Mouse (Mus musculus): ENCODE measurements around the gene Exoc2.

The Exoc2 gene

DNA sequence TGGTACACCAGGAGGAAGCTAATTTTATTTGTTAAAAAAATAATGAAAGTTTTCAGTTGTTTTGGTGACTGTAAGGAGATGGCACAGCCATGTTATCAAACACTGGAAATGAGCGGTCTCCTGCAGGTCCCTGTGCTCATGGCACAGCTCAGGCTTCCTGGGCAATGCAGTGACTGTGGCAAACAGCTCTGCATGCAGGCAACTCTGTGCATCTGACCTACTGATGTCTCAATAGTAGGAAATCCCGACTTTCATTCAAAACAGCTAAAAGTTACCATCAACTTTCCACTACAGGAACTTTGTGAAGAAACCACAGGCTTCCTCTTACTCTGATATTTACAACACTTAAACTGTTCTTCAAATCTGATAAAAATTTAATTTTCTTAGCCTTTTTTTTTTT lies 154.0 kb downstream of the Exoc2 start:
- no peak for DNase-seq (ENCODE audit: low spot score)

DNA sequence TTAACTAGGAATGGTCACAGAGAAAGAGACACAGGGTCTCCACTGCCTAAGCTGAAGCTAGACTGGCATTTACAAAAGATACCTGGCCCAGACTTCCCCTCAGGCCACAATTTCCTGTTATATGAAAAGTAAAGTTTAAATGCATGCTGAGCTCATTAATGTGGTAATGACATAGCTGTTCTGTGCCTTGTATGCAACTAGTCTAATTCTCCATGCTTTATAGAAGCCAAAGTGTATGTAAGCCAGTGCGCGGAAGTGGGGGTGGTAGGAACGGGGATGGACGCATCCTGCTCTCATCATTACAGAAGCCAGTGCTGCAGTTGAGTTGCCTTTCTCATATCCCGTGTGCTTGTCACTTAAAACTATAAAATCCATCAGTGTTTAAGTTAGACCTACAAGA lies 156.5 kb downstream of the Exoc2 start:
- no peak for DNase-seq (ENCODE audit: low spot score)

DNA sequence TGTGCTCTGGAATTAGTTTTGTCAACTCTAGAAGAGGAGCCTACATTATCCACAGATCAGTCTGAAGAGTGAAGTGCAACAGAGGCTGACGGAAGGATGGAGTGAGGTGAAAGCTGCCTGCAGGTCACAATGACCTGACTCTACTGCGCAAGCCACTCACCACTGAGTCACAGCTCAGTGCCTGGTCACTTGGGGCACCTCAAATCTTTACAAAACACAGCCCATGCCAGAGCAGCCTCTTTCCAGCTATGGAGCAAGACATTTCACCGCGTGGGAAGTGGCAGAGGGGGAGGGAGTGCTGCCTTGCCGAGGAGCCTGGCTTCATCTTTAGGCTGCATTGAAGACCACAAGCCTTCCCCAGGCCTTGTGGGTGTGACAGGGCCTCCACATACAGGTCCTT lies 159.6 kb downstream of the Exoc2 start:
- no peak for DNase-seq (ENCODE audit: low spot score)

DNA sequence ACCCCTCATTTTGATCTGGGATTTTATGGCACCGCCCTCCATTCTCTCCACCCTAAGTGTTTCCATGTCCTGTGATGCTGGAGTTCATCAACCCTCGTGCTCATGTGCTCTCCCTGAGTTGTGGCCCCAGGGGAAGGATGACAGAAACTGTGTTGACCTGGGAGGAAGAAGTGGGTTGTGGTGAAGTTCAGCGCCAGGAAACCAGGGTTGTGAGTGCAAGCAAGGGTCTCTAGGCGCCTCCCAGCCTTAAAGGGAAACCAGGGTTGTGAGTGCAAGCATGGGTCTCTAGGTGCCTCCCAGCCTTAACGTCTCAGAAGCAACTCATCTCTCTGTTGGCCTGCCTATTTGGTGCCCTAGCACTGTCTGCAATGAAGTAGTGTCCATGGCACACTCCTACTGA lies 160.4 kb downstream of the Exoc2 start:
- no peak for DNase-seq (ENCODE audit: low spot score)

DNA sequence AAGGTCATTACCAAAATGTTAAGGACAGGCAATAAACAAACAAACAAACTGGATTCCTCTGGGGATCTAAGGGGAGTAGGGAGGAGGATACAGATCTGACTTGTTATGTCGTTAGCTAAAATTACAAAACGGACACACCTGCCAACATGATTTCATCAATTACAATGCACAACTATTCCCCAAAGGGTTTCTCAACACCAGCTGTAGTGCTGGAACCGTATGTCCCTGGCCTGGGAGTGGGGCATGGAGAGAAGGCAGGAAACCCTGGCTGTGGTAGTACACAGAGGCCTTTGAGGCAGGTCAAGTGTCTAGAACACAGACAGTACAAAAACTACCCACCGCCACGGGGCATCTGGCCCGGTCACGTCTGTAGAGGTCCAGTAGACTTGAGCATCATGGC lies 164.7 kb downstream of the Exoc2 start:
- no peak for DNase-seq (ENCODE audit: low spot score)

DNA sequence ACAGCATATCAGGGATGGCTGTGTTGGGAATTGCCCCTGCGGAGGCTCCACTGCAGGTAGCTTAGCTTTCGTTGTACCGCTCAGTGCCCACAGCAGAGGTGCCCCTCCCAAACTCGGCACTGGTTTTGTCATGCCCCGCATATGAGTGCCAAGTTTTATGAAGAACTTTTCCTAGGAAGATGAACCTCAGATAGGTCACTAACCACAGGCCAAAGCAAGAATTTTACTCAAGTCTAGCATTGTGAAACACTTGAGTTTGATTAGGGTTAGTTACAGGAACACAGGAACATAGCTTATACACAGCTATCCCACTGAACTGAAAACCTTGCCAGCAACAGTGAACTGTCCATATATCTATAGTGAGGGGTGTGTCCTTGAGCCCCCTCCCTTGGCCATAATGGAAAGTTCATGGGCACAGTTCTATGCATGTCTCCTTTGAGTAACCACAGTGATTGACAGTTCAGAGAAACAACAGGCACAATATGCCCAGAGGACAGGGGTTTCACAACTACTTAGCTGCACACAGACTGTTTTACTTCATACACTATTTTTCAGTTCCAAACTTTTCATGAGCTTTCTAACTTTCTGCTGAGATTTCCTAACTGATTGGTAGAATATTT lies 171.4 kb downstream of the Exoc2 start:
- DNase-seq (ENCODE audit: low spot score): no peak

DNA sequence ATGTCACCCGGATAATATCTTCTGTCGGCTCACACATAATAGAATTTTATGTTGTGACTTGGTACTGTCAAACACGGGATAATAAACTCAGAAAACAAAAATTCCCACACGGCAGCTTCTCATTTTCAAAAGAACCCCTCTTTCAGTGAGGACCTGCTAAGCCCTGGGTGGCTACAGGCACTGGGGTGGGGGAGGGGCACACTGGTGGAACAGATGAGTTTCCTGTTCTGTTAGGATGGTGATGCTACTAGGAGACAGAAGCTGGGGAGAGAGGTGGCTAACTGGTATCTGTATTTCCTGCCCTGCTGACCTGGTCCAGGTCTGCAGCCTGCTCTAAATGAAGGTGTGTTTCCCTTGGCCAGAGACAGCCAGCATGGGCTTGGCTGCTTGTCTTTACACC lies 172.0 kb downstream of the Exoc2 start:
- DNase-seq (ENCODE audit: low spot score): no peak

DNA sequence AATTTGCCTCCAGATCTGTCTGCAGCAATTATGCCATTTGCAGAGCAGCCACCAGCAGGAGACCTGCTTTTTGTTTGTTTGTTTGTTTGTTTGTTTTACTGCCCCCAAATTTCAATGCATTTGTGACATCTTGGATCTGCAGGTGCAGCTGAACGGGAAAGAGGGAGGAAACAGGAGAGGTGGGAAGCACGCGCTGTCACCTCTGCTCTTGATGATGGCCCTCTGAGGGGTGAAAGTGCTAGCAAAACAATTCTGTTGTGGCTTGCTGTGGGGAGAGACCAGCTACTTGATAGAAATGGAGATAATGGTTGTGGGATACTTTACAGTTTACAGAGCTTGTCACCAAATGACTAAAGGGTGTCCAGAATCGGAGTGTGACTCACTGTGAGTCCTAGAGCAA lies 177.9 kb downstream of the Exoc2 start:
- DNase-seq (ENCODE audit: low spot score): no peak

DNA sequence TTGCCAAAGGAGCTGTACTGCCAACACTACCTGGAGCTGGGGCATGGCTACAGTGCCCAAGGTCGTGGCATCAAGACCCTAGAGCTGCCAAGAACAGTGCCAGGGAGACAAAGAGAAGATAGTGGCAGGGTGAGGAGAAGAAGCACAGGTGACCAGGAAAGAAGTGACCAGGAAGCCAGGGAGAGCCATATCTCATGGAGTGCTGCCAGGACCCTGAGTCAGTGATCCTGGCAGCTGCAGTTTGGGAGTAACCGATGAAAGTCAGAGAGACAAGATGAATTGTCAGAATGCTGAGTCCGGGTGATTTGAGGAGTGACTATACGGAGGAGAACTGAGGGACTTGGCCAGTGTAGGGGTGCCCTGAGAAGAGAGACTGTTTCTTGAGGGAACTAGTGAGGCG lies 180.3 kb downstream of the Exoc2 start:
- DNase-seq (ENCODE audit: low spot score): no peak

DNA sequence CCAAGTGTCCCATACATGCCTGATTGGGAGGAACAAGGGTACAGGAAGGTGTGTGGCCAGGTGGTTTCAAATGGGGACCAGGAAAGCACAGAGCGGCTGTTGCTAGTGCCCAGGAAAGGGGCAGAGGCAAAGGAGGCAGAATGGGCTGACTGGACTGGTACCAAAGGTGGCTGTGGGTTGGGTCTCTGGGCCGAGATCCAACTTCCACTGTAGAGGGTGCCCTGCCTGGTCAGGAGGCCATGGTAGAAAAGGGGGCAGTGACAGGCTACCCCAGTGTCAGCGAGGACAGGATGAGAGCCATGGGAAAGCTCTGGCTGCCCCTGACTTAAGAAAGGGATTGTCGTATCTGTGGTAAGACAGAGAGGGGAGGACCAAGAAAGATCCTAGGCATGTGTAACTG lies 180.7 kb downstream of the Exoc2 start:
- DNase-seq (ENCODE audit: low spot score): no peak

DNA sequence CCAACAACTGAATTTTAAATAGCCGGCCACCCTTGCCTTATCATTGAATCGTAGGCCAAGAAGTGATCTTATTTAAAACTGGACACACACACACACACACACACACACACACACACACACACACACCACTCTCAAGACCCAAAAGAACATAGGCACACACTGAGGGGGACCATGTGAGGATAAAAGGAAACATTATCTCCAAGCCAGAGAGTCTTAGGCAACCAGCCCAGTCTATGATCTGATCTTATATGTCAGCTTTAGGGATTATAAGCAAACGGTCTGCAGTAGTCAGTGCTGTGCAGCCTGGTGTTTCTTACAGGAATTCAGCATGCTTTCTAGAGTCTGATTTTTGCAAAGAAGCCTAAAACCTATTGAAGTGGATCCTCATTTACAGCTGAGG lies 181.2 kb downstream of the Exoc2 start:
- DNase-seq (ENCODE audit: low spot score): no peak

DNA sequence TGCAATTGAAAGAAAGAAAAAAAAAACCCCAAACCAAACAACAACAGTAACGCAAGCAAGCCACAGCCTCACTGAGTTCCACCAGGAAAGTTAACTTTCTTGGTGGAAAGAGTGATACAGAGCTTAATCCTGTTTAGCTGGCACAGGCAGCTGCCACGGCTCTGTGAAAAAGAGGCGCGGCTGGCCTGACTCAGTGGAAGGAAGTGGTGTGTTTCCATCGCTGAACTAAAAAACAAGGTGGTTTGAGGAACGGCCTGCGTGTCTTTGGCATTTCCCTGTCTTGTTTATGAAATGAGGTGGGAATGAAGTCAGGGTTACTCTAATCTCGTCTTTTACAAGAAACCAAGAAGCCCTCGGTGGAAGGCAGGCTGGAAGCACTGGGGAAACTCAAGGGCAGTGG lies 181.6 kb downstream of the Exoc2 start:
- DNase-seq (ENCODE audit: low spot score): no peak

DNA sequence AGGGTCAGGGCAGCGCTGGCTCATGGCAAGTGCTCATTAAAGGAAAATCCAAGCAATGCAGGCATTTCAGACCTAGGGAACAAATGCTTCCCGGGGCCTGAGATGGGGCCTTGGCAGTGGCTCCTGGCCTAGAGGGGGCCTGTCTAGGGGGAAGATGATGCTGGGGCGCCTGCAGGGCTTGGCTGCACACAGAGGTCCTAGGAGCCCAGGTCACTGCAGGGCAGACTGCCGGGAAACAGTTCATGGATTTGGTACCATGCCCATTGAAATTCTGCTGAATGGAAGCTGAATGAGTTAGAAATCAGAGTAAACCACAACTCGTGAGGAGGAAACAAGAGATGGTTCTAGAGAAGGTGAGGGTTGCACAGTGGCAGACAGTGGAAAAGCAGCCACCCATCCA lies 183.9 kb downstream of the Exoc2 start:
- DNase-seq (ENCODE audit: low spot score): no peak

DNA sequence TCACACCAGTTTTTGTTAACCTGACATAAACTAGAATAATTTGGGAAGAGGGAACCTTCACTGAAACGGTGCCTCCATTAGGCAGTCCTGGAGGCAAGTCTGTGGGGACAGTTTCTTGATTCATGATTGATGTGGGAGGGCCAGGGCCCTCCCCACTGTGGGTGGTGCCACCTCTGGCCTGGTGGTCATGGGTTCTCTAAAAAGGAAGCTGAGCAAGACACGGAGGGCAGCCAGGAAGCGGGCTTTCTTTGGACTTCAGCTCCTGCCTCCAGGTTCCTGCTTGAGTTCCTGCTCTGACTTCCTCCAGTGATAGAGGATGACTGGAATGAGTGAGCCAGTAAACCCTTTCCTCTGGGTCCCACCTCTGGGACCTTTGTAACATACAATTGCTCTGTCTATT lies 185.5 kb downstream of the Exoc2 start:
- DNase-seq (ENCODE audit: low spot score): no peak

DNA sequence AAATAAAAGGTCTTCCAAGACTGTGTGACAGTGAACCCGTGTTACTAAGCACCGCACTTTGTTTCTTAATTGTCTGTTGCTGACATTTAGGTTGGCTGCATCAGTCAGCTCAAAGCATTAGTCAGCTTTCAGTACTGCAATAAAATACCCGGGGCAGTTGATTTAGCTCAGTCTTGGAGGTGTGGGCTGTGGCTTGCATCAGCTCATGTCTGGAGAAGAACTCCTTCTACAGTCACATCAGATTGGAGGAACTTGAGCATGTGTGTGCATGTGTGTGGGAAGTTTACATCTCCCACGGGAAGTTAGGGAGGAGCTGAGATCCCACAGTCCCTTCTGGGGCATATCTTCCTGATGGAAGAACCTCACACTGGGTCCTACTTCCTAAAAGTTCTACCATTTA lies 185.9 kb downstream of the Exoc2 start:
- no peak for DNase-seq (ENCODE audit: low spot score)

DNA sequence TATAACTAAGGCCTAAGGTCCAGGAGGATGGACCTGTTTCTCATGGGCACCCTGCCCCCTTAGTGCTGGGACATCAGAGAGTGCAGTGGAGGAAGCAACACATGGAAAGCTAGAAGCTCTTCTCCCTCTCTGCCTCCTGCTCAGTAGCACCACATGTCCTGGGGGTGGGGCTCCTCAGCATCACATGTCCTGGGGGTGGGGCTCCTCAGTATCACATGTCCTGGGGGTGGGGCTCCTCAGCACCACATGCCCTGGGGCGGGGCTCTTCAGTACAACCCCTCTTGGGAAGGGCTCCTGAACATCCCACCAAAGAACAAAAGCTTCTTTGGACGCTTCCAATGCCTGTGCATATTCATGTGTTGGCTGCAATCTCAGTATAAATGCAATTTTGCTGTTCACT lies 186.3 kb downstream of the Exoc2 start:
- no peak for DNase-seq (ENCODE audit: low spot score)

DNA sequence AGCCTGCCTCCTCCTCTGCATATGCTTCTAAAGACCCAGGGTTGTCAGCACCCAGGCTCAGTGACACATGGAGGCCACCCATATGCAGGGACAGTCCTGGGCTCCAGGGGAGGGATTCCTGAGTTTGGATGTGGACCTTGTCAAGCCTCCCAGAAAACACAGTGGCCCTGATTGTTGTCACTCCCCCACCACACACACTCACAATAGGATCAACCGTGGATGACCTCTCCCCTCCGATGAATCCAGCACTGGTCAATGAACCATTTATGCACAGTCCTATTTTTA lies 186.9 kb downstream of the Exoc2 start:
- DNase-seq (ENCODE audit: low spot score): peak; percentile 8

DNA sequence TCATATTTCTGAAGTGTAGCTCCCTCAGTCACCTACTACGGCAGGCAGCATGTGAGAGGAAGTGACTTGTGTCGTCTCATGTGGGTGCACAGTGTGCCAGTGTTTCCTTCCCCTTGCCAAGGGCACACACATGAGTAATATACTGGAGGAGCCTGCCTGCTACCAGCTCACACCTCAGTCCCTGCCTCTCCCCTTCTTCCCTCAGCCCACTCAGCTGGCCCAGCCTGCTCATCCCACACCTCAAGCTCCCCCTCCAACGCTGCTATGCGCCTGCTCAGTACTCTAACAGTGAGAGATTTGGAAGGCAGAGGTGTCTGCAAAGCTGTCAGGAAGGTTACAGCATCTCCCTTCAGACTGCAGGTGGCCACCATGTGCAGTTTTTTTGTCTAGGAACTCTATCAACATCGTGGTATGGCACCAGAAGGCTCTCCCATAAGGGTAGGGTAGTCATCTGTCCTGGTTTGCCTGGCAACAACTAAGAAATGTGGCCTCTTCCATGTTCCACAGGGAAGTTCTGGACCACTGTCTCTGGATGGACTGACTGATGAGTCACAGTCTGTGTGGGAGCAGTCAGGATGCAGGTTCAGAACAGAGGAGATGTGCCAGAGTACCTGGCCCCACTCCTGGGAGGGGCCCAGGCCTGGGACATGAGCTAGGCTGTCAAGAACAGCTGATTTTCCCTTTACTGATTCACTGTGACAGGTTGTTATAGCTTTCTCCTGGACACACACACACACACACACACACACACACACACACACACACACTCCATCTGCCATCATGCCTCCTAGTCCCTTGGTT lies 187.5 kb downstream of the Exoc2 start:
- peak; percentile 13 for DNase-seq (ENCODE audit: low spot score)

DNA sequence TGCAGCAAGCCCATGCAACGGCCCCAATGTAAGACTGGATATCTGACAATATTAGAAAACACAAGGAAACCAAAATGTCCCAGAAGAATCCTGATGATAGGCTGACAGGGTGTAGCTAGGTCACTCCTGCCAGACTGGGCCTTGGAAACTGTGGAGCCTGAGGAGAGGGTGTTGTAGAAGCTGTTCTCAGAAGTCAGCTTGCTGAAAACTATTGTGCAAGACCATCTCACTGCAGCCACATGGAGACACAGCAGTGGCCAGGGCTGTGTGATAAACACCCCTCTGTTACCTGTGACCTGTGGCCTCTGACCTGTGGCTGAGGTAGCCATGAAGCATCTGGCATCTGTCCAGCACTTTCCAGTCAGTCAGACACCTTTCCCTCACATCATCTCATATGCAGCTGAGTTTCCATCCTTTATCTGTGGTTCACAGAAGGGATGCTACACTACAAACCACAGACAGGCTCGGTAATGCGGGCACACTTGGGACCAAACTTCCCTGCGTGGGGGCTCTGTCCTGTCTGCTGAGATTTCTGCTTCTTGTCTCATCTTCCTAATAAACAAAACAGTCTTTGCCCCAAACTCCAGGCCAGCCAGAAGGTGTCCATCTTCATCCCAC lies 188.4 kb downstream of the Exoc2 start:
- no peak for DNase-seq (ENCODE audit: low spot score)

DNA sequence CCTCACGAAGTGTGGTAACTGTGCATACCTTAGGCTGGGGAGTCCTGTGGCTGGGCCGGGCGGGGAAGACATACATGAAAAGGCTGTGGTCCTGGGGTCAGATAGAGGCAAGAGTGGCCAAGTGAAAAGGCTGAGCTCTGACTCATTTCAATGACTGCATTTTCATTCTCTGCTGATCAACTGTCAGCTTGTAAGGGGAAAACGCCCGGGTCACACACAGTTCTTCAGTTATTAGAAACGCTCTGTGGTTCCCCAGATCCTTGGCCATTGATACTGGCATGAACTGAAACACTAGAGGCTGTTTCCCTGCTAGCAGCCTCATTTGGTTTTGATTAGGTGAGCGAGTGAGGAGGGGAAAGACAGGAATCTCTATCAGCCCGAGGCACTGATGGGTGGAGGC lies 191.5 kb downstream of the Exoc2 start:
- no peak for DNase-seq (ENCODE audit: low spot score)

DNA sequence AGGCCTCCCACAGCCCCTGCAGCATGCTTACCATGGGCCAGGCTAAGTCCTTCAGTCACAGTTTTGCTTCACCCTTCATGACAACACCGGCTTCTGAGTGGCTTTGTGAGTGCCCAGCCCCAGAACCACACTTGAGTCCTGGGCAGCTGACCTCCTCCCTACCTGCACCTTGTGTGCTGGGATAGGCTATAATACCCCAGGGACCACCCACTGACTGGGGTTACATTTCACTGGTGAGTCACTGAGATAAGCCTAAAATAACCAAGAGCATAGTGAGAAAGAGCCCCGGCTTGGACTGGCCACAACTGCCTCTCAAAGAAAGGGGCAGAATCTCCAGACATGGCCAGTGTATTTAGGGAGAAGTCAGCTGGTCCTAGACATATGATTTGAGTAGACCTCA lies 192.0 kb downstream of the Exoc2 start:
- DNase-seq (ENCODE audit: low spot score): no peak

DNA sequence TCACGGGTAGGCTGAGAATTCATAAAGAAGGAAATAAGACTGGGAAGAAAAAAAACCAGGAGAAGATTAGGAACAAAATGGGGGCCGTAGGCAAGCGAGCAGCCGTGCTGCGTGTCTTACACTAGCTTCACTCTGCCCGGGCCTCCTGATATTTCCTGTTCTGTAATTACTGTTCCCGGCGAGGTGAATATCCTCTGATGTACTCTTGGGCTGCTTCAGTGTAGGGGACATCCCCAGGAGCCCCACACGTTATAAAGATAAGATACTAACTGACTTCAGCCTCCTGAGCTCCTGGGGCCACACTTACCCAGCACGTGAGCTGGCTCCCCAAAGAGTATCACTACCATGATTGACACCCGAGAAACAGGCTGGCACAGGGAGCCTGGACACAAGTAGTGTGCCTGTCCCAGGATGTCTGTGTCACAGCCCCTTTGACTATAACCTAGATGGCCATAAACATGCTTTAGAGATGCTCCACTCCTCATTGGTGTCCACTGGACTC lies 196.2 kb downstream of the Exoc2 start:
- no peak for DNase-seq (ENCODE audit: low spot score)

DNA sequence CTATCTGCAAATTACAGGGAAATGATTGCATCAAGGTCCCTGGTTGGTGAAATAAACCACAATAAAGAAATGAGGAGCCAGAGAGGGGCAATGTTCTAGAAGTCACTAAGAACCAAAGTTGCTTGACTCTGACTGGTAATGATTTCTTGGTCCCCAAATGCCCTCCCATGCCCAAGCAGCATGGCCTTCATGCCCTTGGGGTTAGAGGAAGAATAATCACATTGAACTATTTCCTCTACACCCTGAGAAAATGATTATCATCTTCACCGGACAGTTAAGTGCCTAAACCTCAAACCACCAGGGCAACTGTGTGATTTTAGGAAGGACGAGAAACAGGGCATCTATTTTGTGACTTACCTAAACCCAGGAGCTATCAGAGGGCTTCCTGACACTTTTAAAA lies 197.9 kb downstream of the Exoc2 start:
- no peak for DNase-seq (ENCODE audit: low spot score)
